Mouse (Mus musculus) gastrocnemius, postnatal 25 days (tissue): ENCODE measurements at regions not wholly inside any gene's neighbourhood (a gene's known extent, or its start where the extent isn't known, plus 50 kb on each side); places are given as distances from the start of the nearest gene placed in this dataset.

ENCODE experiments used
- DNase-seq: peaks from one replicate; pipeline ENCODE4 v3.0.0; 2022

GRCm38 (mm10) chr13:35383000-35383623 is 276.5 kb upstream of the Cdyl start:
- no peak for DNase-seq

GRCm38 (mm10) chr13:35383624-35384018 is 276.0 kb upstream of the Cdyl start:
- peak; percentile 9 for DNase-seq

DNA sequence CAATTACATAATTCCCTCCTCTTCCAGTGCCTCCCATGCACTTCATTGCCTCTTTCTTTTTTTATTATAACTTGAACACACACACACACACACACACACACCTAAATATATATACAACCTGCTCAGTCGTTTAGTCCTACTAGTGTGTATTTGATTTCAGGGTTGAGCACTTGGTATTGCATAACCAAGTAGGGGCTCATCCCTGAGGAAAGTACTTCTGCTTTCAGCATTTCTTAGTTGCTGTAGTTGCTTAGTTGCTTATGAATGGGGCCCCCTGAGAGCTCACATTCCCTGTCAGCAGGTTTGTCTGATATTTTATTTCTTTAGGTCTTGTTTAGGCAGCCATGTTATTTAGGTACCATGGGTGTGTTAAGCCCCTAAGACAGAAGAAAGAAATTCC is 271.3 kb upstream of the Cdyl start:
- DNase-seq: no peak

DNA sequence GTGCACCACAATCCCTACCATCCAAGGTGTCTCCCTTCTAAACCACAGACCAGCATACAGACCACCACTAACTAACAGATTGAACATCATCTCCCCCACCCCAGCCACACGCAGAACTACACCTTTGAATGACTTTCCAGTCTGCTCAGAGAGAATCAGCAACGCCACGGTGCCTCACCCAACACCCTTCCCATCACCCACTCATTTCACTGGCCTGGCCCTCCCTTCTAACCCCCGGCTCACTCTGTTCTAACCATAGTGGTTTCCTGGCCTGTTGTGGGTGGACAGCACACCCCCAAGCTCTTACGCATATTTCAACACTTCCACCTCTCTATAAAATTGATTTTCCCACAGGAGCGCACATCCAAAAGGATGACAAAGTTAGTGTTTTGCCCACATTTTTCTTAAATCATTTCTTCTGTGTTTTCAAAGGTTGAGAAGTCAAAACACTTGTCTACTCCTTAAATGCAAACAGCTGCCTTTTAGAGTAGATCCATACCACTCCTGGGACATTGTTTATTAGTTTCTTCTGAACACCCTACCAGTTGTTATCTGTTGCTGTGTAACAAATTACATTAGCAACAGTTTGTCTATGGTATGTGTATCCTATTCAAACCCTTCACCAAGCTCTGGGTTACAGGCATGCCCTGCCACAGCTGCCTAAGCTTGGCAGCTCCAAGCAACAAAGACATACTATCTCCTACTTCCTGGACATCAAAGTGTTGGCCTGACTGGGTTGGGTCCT is 269.7 kb upstream of the Cdyl start:
- no peak for DNase-seq

GRCm38 (mm10) chr13:35390526-35390880 is 269.1 kb upstream of the Cdyl start:
- no peak for DNase-seq

- no peak for DNase-seq
Measured at GRCm38 (mm10) chr13:35392167-35392566, 267.5 kb upstream of the Cdyl start.

DNA sequence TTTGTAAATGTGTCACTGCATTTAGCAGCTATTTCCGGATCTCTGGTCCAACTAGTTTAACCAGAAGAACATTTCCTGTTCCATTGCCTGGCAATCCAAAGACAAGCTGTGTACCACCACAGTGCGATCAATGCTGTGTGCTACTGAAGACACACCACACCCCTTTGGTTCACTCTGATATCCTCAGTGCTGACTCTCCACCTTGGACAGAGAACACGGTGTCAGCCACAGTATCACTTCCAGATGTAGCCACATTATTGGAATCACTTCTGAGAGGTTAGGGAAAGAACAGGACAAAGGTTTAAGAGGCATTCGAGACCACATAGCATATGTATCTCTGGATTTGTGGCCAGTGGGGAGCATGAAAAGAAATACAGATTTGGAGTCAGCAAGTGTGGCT is 264.4 kb upstream of the Cdyl start:
- no peak for DNase-seq

GRCm38 (mm10) chr13:35395630-35396029 is 264.0 kb upstream of the Cdyl start:
- peak; percentile 28 for DNase-seq

DNA sequence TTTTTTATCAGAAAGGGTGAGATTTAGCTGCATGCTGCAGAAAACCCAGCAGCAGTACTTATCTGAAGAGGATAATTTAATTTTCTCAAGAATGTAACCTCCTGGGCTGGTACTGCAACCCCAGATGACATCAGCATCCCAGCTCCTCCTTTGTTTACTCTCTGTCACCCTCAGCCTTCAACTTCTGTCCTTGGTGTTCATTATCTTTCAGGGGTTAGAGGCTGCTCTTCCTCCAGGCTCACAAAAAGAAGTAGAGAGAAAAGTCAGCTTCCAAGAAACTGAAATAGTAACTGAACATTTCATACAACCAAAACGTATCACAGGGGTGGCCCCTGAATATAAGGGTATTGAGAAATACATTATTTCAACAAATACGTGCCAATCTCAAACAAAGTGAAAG is 262.5 kb upstream of the Cdyl start:
- no peak for DNase-seq

GRCm38 (mm10) chr13:35398192-35398591 is 261.4 kb upstream of the Cdyl start:
- no peak for DNase-seq

DNA sequence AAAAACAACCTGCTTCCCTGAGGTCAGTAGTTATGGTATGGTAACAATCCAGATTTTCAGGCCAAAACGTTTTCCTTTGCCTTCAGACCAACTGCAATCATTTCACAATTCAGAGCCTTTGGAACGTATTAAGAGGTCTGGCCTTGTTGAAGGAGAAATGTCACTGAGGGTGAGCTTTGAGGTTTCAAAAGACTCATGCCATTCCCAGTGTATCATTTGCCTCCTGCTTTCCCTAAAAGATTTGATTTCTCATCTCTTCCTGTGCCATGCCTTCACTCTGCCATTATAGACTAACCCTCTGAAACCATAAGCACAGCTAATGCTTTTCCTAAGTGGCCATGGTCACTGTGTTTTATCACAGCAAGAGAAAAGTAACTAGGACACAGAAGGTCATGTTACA is 256.8 kb upstream of the Cdyl start:
- DNase-seq: no peak

DNA sequence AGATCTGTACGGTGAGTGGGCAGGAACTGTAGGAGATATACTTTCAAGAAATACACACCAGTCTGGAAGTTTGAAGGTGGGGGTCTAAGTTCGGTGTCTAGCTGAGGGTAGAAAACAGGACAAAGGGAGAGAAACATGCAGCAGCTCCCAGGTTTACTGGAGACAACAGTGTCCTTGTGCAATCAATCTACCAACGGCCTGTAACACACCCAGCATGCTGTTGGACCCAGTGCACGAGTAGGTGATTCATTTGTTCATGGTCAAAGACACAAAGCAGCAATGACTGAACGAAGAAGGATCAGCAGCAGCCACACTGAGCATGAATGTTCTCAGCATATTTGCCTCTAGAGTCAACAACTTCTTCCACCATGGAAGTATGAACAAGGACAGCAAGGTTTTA is 255.2 kb upstream of the Cdyl start:
- no peak for DNase-seq

GRCm38 (mm10) chr13:35405384-35405783 is 254.2 kb upstream of the Cdyl start:
- no peak for DNase-seq

DNA sequence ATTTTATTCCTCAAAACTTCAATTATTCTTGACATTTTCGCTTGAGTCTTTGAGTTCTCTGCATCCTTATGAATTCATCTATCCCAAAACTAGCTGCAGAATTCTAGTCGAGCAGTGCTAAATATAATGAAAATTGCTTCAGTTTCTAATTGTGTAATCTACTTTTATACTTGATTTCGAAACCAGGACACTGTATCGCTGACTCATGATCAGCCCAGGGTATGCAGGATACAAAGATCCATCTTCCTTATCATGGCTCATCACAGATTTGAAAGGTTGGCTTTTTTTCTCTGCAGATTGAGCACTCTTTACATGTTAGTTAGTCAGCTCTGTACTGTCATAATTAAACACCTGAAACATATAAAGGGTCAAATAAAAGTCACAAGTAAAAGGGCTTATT is 242.1 kb upstream of the Cdyl start:
- DNase-seq: no peak

DNA sequence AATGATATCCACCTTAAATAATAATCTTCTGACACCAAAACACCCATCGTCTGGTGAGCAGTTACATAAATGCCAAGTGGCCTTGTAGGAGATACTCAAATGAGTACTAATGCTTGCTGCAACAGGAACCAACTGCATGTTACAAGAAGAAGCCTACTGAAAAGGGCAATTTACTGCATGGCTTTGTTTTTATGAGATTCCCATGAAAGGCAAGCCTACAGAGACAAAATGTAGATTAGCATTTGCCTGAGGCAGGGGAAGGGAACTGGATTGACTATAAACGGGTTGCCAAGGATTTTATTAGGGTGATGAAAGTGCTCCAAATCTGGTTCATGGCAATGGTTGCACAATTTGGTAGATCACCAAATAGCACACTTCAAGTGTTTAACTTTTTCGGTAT is 239.6 kb upstream of the Cdyl start:
- no peak for DNase-seq

GRCm38 (mm10) chr13:35426061-35426460 is 233.6 kb upstream of the Cdyl start:
- no peak for DNase-seq

DNA sequence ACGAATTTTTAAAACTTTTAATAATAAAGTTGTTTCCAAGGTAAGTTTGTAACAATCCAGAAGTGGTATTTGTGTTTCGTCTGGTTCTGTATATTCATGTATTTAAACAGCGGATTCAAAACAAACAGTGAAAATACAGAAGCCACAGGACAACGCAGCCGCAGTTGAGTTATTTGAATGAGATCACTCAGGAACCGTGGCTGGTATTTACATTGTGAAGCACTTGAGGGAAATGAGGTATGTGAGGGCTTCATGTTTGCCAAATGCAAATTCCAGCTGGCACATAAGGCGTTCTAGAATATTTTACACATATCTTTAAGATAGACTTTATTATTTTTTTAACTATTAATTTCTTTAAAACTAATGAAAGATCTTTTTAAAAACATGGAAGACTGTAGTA is 224.5 kb upstream of the Cdyl start:
- no peak for DNase-seq

DNA sequence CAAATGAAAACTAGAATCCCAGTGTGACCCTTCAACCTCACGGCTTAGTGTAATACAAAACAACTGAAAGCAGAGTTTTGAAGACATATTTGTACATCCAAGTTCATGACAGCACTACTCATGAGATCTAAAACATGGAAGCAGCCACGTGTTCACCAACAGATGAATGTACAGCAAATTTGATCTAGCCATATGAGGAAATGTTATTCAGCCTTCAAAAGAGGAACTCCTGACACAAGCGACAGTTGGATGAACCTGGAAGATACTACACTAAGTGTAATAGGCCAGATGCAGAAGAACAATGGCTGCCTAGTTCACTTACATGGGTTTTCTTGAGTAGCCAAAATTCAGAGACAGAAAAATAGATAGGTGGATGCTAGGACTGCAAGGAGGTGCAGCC is 212.0 kb upstream of the Cdyl start:
- DNase-seq: no peak

DNA sequence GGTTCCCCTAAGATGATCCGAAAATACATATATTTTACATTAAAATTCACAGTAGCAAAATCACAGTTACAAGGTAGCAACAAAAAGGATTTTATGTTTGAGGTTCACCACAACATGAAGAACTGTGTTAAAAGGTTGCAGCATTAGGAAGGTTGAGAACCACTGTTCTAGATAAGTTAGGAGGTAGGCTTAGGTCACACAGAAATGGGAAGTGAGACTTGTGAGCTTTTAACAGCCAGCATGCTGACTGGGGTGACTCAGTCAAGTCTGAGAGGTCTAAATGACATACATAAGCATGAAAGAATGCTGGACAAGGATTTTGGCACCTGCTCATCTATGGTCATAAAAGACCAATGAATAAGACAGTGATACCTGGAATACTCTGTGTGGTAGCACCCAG is 207.2 kb upstream of the Cdyl start:
- DNase-seq: no peak

DNA sequence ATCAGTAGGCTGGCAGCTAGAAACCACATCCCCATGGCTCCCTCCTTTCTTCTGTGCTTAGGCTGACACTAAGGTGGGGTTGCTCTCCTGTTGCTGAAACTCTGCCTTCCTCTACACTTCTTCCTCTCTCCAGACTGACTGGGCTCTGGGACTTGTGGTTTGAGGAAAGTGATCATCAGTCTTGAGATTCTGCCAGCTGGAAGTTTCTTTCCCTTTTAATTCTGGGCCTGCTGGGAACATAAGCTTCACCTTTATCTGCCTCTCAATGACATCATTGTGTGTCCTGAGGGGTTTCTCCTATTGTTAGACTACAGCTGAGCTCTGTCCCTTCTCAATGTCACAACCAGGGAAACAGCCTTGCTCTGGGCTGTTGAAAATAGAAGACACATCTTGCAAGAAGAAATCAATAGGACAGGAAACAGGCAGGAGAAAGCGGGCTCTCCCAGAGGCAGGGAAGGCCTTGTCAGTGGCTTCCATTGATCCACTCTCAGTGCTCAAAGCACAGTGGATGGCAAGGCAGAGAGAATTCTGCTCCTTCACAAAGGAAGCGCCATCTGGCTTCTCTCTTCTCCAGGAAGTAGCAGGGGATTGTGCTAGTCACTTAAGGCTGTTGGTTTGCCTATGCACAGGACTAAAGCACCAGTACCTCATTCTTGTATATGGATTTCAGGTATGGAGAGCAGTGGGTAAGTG is 206.3 kb upstream of the Cdyl start:
- no peak for DNase-seq

DNA sequence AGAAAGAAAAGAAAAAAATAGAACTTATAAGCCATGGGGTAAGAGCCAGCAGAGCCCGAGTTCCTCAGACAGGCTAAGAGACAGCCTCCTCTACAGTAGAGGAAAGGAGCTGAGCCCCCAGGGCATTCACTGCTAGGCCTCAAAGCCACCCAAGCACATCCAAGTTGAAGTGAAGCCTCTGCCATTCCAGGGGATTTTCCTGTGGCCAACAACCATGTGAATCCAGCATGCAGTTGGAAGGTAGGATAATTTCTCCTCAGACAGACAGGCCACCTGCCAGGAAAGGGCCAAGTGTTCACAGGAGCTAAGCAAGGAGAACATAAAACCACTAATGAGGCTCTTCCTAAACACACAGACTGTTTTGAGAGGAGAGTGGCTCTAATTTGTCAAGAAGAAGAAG is 199.6 kb upstream of the Cdyl start:
- no peak for DNase-seq

- peak; percentile 8 for DNase-seq
Measured at GRCm38 (mm10) chr13:35463231-35463630, 196.4 kb upstream of the Cdyl start.

- no peak for DNase-seq
Measured at GRCm38 (mm10) chr13:35463850-35464249, 195.8 kb upstream of the Cdyl start.
